Mouse (Mus musculus) CH12.LX (cell line): ENCODE results near the gene Tomm20.

Source experiments
- CHD1 ChIP-seq: IDR thresholded peaks from 2 replicates; pipeline ENCODE4 v1.6.1; 2012; ENCODE audit warnings: low read depth, low read length, improper control_type of control experiment, inconsistent platforms
- CTCF ChIP-seq, 2 experiments: IDR thresholded peaks in 1 of 2; conservative IDR thresholded peaks in 1 of 2; 2 replicates each; pipeline ENCODE4 v1.5.1; 2011 to 2012; ENCODE audit warnings: low read depth in 2 of 2, low read length in 2 of 2, improper control_type of control experiment in 1 of 2, inconsistent platforms in 1 of 2, mild to moderate bottlenecking in 1 of 2, moderate library complexity in 1 of 2
- EP300 ChIP-seq: IDR thresholded peaks from 2 replicates; pipeline ENCODE4 v1.6.1; 2011; ENCODE audit warnings: low read length, improper control_type of control experiment
- HCFC1 ChIP-seq: IDR thresholded peaks from 2 replicates; pipeline ENCODE4 v1.6.1; 2012; ENCODE audit warnings: low read depth, mild to moderate bottlenecking, inconsistent platforms, low read length, improper control_type of control experiment
- POLR2AphosphoS2 ChIP-seq: IDR thresholded peaks from 2 replicates; pipeline ENCODE4 v1.6.1; 2011; ENCODE audit warnings: low read depth, low read length, improper control_type of control experiment

DNA sequence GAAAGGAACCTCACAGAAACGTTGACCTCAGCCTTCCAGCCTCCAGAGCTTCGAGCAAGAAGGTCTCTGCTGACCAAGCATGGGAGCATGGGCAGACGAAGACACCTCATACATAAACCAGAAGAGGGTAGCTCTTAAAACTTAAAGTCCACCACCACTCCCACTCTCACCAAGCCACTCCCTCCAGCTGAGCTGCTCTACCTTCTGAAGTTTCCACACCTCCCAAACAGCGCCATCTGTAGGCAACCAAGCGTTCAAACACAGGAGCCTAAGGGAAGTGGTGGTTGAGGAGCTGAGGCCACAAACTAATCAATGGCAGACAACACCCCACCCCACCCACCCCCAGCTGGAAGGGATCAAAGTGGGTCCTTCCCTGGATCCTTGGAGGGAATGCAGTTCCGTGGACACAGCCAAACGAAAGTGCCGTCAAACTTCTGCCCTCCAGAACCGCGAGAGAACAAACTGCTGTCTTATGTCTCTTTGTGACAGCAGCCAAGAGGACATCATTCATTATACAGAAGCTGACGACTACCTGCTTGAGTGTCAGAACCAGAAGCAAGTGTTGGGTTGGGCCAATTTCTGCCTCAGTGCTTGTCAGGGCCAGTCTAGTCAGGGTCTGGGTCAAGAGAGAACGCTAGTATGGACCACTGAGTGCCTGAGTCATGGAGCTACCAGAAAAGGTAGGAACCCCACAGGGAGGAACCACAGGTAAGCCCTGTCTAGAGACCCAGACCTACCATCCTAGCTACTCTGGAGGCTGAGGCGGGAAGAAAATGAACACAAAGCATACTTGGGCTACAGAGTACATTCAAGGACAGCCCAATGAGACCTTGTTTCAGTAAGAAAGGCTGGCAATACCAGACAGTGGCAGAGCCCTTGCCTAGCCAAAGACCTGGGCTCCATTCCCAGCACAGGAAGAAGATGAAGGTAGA is 59.8 kb downstream of the Tomm20 start:
- TF ChIP-seq CTCF (conservative IDR thresholded peaks at IDR 0.05 in 1 of 2, IDR thresholded peaks at IDR 0.05 in 1 of 2; ENCODE audit: low read depth in 2 of 2, low read length in 2 of 2) (peak in 1 of 2 experiments; percentile 63; a peak in 2 of 4 replicates), EP300 (no peak), CHD1 (no peak), HCFC1 (no peak), POLR2AphosphoS2 (no peak)
